Mouse (Mus musculus) liver, adult 2 months (tissue): ENCODE data around the gene Rps15a.

ENCODE experiments used
- CTCF ChIP-seq: fragments of 200-500 bp; IDR thresholded peaks from 2 replicates; pipeline ENCODE4 v1.5.1; 2011; ENCODE audit warnings: low read depth, low read length, control low read depth
- POLR2A ChIP-seq: fragments of 200-500 bp; IDR thresholded peaks from 2 replicates; pipeline ENCODE4 v1.6.1; 2011; ENCODE audit warnings: low read length, control low read depth; ENCODE audit not compliant: insufficient read depth; ENCODE audit errors: extremely low read depth

GRCm38 (mm10) chr7:118154150-118154549, 38.2 kb upstream of the Rps15a start:
- no peak for TF ChIP-seq CTCF
- TF ChIP-seq POLR2A = no peak
